Mouse (Mus musculus): ENCODE results near the gene Rmdn3. TPM values are rescaled to one million over a fixed set of nuclear protein-coding genes. Genes with fewer than 3 reads are reported as not detected.

The Rmdn3 gene
- polyA plus RNA-seq, 2 experiments = 22.8 to 42.2 TPM

GRCm38 (mm10) chr2:119152255-119152654 lies 4.6 kb downstream of the Rmdn3 start:
- Histone ChIP-seq H3K4me1 (replicated peaks; ENCODE audit: control insufficient read depth in 2 of 2, insufficient read depth in 2 of 2, low read length in 1 of 2) (peaks cover 19 to 21% of the 10 kb centered on the region in 2 experiments), H3K4me2 (ENCODE audit: low read depth) (no peak overlapping the region), H3K9me3 (ENCODE audit: control insufficient read depth, low read length) (no peaks in the 10 kb centered on the region), H3K27me3 (ENCODE audit: control insufficient read depth, insufficient read depth, low read length) (no peaks in the 10 kb centered on the region), H3K4me3 (ENCODE audit: insufficient read depth in 1 of 2, low read depth in 2 of 2, low read length in 2 of 2) (no peak overlapping the region), H3K36me3 (replicated peaks; ENCODE audit: control insufficient read depth, insufficient read depth, low read depth) (peaks cover 69% of the 10 kb centered on the region), H3K27ac (no peak overlapping the region), H3K9ac (replicated peaks) (no peak overlapping the region)
- ATAC-seq (ENCODE audit: insufficient read depth) (no peak), DNase-seq (ENCODE audit: low read depth in 3 of 3, low spot score in 3 of 3) (no peak)
- WGBS (ENCODE audit: insufficient replicate concordance) = 47% methylated on average over 6 of the region's 6 CpGs
- no peak for TF ChIP-seq EP300 (IDR thresholded peaks at IDR 0.05; ENCODE audit: low read depth)
- TF ChIP-seq CTCF (IDR thresholded peaks at IDR 0.05; ENCODE audit: low read depth) = no peak

- 90% methylated on average over 8 of the region's 8 CpGs for WGBS (ENCODE audit: insufficient replicate concordance)
- Histone ChIP-seq H3K27ac (no peak overlapping the region), H3K4me1 (replicated peaks; ENCODE audit: control insufficient read depth in 2 of 2, insufficient read depth in 2 of 2, low read length in 1 of 2) (no peaks in the 10 kb centered on the region; a peak in 1 of 4 replicates), H3K9ac (replicated peaks) (no peak overlapping the region), H3K36me3 (replicated peaks; ENCODE audit: control insufficient read depth, insufficient read depth, low read depth) (peaks cover 94% of the 10 kb centered on the region), H3K27me3 (ENCODE audit: control insufficient read depth, insufficient read depth, low read length) (no peaks in the 10 kb centered on the region), H3K4me3 (ENCODE audit: insufficient read depth in 1 of 2, low read depth in 2 of 2, low read length in 2 of 2) (no peak overlapping the region), H3K9me3 (ENCODE audit: control insufficient read depth, low read length) (no peaks in the 10 kb centered on the region), H3K4me2 (ENCODE audit: low read depth) (no peak overlapping the region)
- no peak for TF ChIP-seq CTCF (IDR thresholded peaks at IDR 0.05; ENCODE audit: low read depth)
- ATAC-seq (ENCODE audit: insufficient read depth) (no peak), DNase-seq (ENCODE audit: low read depth in 3 of 3, low spot score in 3 of 3) (no peak)
These were observed 9.1 kb downstream of the Rmdn3 start for GRCm38 (mm10) chr2:119147775-119148174.

- WGBS (ENCODE audit: insufficient replicate concordance) = 89% methylated on average over 22 of the region's 22 CpGs
- no peaks in the 10 kb centered on the region for H3K9me3 ChIP-seq (ENCODE audit: control insufficient read depth, low read length)
- no peak overlapping the region for H3K27ac ChIP-seq
- H3K9ac ChIP-seq (replicated peaks) = no peak overlapping the region
- no peaks in the 10 kb centered on the region for H3K4me1 ChIP-seq (replicated peaks; ENCODE audit: control insufficient read depth in 2 of 2, insufficient read depth in 2 of 2, low read length in 1 of 2)
- TF ChIP-seq CTCF (IDR thresholded peaks at IDR 0.05; ENCODE audit: low read depth) (no peak), EP300 (IDR thresholded peaks at IDR 0.05; ENCODE audit: low read depth) (no peak)
- no peaks in the 10 kb centered on the region for H3K27me3 ChIP-seq (ENCODE audit: control insufficient read depth, insufficient read depth, low read length)
- H3K36me3 ChIP-seq (replicated peaks; ENCODE audit: control insufficient read depth, insufficient read depth, low read depth) = peaks cover 94% of the 10 kb centered on the region
- DNase-seq (ENCODE audit: low read depth in 3 of 3, low spot score in 3 of 3) (no peak), ATAC-seq (ENCODE audit: insufficient read depth) (no peak)
- no peak overlapping the region for H3K4me2 ChIP-seq (ENCODE audit: low read depth)
- no peak overlapping the region for H3K4me3 ChIP-seq (ENCODE audit: insufficient read depth in 1 of 2, low read depth in 2 of 2, low read length in 2 of 2)
These were observed 9.6 kb downstream of the Rmdn3 start for GRCm38 (mm10) chr2:119147160-119147678.

- 82% methylated on average over 6 of the region's 6 CpGs for WGBS (ENCODE audit: insufficient replicate concordance)
- no peak for TF ChIP-seq CTCF (IDR thresholded peaks at IDR 0.05; ENCODE audit: low read depth)
- no peak for TF ChIP-seq EP300 (IDR thresholded peaks at IDR 0.05; ENCODE audit: low read depth)
- no peak for ATAC-seq (ENCODE audit: insufficient read depth)
- H3K36me3 ChIP-seq (replicated peaks; ENCODE audit: control insufficient read depth, insufficient read depth, low read depth) = peaks cover 95% of the 10 kb centered on the region
- no peak overlapping the region for H3K4me3 ChIP-seq (ENCODE audit: insufficient read depth in 1 of 2, low read depth in 2 of 2, low read length in 2 of 2)
- no peak overlapping the region for H3K27ac ChIP-seq
- no peak for DNase-seq (ENCODE audit: low read depth in 3 of 3, low spot score in 3 of 3)
- no peak overlapping the region for H3K4me2 ChIP-seq (ENCODE audit: low read depth)
- no peaks in the 10 kb centered on the region for H3K27me3 ChIP-seq (ENCODE audit: control insufficient read depth, insufficient read depth, low read length)
- H3K9ac ChIP-seq (replicated peaks) = no peak overlapping the region
- H3K9me3 ChIP-seq (ENCODE audit: control insufficient read depth, low read length) = no peaks in the 10 kb centered on the region
- H3K4me1 ChIP-seq (replicated peaks; ENCODE audit: control insufficient read depth in 2 of 2, insufficient read depth in 2 of 2, low read length in 1 of 2) = no peaks in the 10 kb centered on the region
These were observed 10.4 kb downstream of the Rmdn3 start for GRCm38 (mm10) chr2:119146435-119146834.

- H3K27me3 ChIP-seq (ENCODE audit: control insufficient read depth, insufficient read depth, low read length) = no peaks in the 10 kb centered on the region
- no peak overlapping the region for H3K4me2 ChIP-seq (ENCODE audit: low read depth)
- H3K4me1 ChIP-seq (replicated peaks; ENCODE audit: control insufficient read depth in 2 of 2, insufficient read depth in 2 of 2, low read length in 1 of 2) = no peaks in the 10 kb centered on the region
- WGBS (ENCODE audit: insufficient replicate concordance) = 86% methylated on average over 2 of the region's 2 CpGs
- no peaks in the 10 kb centered on the region for H3K9me3 ChIP-seq (ENCODE audit: control insufficient read depth, low read length)
- no peak overlapping the region for H3K4me3 ChIP-seq (ENCODE audit: insufficient read depth in 1 of 2, low read depth in 2 of 2, low read length in 2 of 2)
- peak; percentile 69 for TF ChIP-seq CTCF (IDR thresholded peaks at IDR 0.05; ENCODE audit: low read depth)
- no peak for TF ChIP-seq EP300 (IDR thresholded peaks at IDR 0.05; ENCODE audit: low read depth)
- H3K36me3 ChIP-seq (replicated peaks; ENCODE audit: control insufficient read depth, insufficient read depth, low read depth) = peaks cover 96% of the 10 kb centered on the region
- H3K9ac ChIP-seq (replicated peaks) = no peak overlapping the region
- ATAC-seq (ENCODE audit: insufficient read depth) (peak; percentile 52; the same call in 1 of the 2 replicates), DNase-seq (ENCODE audit: low read depth in 3 of 3, low spot score in 3 of 3) (peak in 1 of 3 experiments; percentile 43)
- H3K27ac ChIP-seq = no peak overlapping the region
These were observed 11.6 kb downstream of the Rmdn3 start for GRCm38 (mm10) chr2:119145199-119145598.
